Mouse (Mus musculus) gastrocnemius, postnatal 10 days (tissue): ENCODE measurements at regions not wholly inside any gene's neighbourhood (a gene's known extent, or its start where the extent isn't known, plus 50 kb on each side); places are given as distances from the start of the nearest gene placed in this dataset.

Experiments
- DNase-seq: peaks from one replicate; pipeline ENCODE4 v3.0.0; 2021; ENCODE audit warnings: mixed read lengths

GRCm38 (mm10) chr14:55406146-55406545 is 72.4 kb upstream of the Dhrs4 start:
- no peak for DNase-seq
